In the genomic region with DNA sequence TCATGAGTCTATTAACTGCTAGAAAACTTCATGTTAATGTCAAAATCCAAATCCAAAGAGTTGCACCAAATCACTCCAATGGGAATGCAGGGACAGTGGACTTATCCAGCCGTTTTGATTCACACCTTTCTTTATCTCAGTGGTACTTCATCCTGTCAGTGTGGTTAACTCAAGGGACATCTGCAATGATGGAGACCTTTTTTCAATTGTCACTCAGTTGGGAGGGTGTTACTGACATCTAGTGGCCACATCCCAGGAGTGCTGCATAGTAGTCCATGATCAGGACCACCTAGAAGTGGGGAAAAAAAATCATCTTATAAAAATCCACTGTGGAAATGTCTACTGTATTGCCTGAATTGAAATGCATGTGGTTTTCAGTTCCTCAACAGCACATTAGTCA, we compare ENCODE assay signal across 8 mouse cellular contexts.
A peak's percentile ranks its signal among the peaks of the same experiment; 100 is the strongest.
DNase-seq lines count a peak whose midpoint lies in the region; ATAC-seq lines count a peak whose summit lies in the region.

No protein-coding gene starts in this region.

- intact Hi-C loops in heart, postnatal 14 days (cut with DNase I) = no loop called here

- no peaks in the 10 kb centered on the region for H3K36me3 ChIP-seq in forebrain, embryonic 12.5 days (replicated peaks)

- no peak overlapping the region for H3K4me3 ChIP-seq in forebrain, embryonic 12.5 days (replicated peaks)

- no peak overlapping the region for H3K27ac ChIP-seq in forebrain, embryonic 12.5 days

- WGBS in forebrain, embryonic 12.5 days = 20% methylated on average over 1 of the region's 1 CpGs

- H3K9ac ChIP-seq in forebrain, embryonic 12.5 days = no peak overlapping the region

- no peak for DNase-seq in frontal cortex, postnatal 10 days (ENCODE audit: low spot score in 2 of 2)
- peak; percentile 37 for DNase-seq in ES-CJ7 (ENCODE audit: low read depth, low spot score)
- peak; percentile 39 for DNase-seq in mesoderm, embryonic 11.5 days (ENCODE audit: low read depth, low spot score)
- DNase-seq in gastrocnemius, postnatal 4 days (ENCODE audit: low spot score in 2 of 2) = no peak
- no peak for DNase-seq in heart, postnatal 14 days
- DNase-seq in urinary bladder, postnatal 10 days (ENCODE audit: low spot score) = no peak

- no peaks in the 10 kb centered on the region for H3K27me3 ChIP-seq in forebrain, embryonic 12.5 days

- H3K9me3 ChIP-seq in forebrain, embryonic 12.5 days = no peaks in the 10 kb centered on the region

- peak; percentile 86 for ATAC-seq in frontal cortex, adult (ENCODE audit: low TSS enrichment)
- peak; percentile 89 for ATAC-seq in forebrain, embryonic 12.5 days (ENCODE audit: low FRiP score)

- no peak overlapping the region for H3K4me2 ChIP-seq in forebrain, embryonic 12.5 days

- H3K4me1 ChIP-seq in forebrain, embryonic 12.5 days = no peaks in the 10 kb centered on the region

Comparison
In these comparisons a context has a peak if more than half of its experiments do, and no peak if none do; other contexts are left out.
1. DNase-seq: peak in ES-CJ7 (single experiment) and mesoderm, embryonic 11.5 days (single experiment); none in frontal cortex, postnatal 10 days (0 of 2), gastrocnemius, postnatal 4 days (0 of 2), heart, postnatal 14 days (0 of 2) and urinary bladder, postnatal 10 days (single experiment).